12 mouse cellular contexts compared by ENCODE assay signal in the genomic region with DNA sequence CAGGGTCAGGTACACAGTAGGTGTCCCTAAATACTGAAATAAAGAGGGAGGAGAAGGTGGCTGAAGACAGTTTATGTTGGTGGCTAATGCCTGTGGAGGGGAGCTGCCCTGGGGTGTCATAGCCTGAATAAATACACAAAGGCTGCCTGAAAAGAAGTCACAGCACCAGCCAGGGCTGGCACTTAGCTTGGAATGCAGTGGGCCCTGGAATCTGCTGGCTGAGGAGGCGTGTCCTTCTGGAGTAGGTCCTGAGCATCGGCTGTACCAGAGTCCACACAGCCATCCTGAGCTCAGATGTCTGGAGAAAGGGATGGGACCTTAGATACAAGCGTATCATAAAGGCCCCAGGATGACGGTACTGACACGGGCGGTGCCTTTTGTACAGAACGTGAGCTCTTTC. TPM values are rescaled to one million over a fixed set of nuclear protein-coding genes. Genes with fewer than 3 reads are reported as not detected.
DNase-seq lines count a peak whose midpoint lies in the region; ATAC-seq lines count a peak whose summit lies in the region.
"Had no signal": no experiment of that assay in that cellular context is flagged by ENCODE, and none has a peak within 500 bp of the region (broad histone marks: within the 10 kb centered on the region; RNA-seq: fewer than 3 reads in every experiment).

No protein-coding gene starts in this region.

- H3K4me1 ChIP-seq in kidney, embryonic 14.5 days (ENCODE audit: control insufficient read depth, insufficient read depth, low read length), result peaks cover 19% of the 10 kb centered on the region; the same call in 1 of the 2 replicates
- peaks cover 44% of the 10 kb centered on the region for H3K4me1 ChIP-seq in heart, embryonic 16.5 days (ENCODE audit: control insufficient read depth, insufficient read depth, low read length)
- H3K4me1 ChIP-seq in liver, embryonic 11.5 days (replicated peaks; ENCODE audit: control insufficient read depth, insufficient read depth, low read length), result peaks cover 37% of the 10 kb centered on the region
- peaks cover 33% of the 10 kb centered on the region for H3K4me1 ChIP-seq in stomach, embryonic 15.5 days

- no peak overlapping the region for H3K4me2 ChIP-seq in kidney, embryonic 14.5 days (replicated peaks; ENCODE audit: low read depth, low read length)
- H3K4me2 ChIP-seq in heart, embryonic 16.5 days (ENCODE audit: low read depth, low read length), result peak overlapping the region; percentile 70
- peak overlapping the region; percentile 78 for H3K4me2 ChIP-seq in liver, embryonic 11.5 days
- no peak overlapping the region for H3K4me2 ChIP-seq in stomach, embryonic 15.5 days
- H3K4me2 ChIP-seq: forebrain, embryonic 15.5 days had no signal

- ATAC-seq in kidney, embryonic 14.5 days (ENCODE audit: low FRiP score, low TSS enrichment), result no peak
- no peak for ATAC-seq in heart, embryonic 16.5 days (replicated peaks; ENCODE audit: extremely low read depth, insufficient read depth, low FRiP score)
- no peak for ATAC-seq in liver, embryonic 11.5 days (replicated peaks; ENCODE audit: low FRiP score)
- ATAC-seq in stomach, embryonic 15.5 days (ENCODE audit: insufficient read depth, low FRiP score, low read depth), result no peak
- ATAC-seq: forebrain, embryonic 15.5 days; Patski had no signal

- DNase-seq in kidney, adult 11 months, result peak; percentile 66
- no peak for DNase-seq in liver, embryonic 11.5 days (ENCODE audit: low spot score)
- no peak for DNase-seq in left cerebral cortex, adult 18-20 months (ENCODE audit: low spot score in 2 of 2)
- DNase-seq in retina, embryonic 14.5 days (ENCODE audit: low spot score), result no peak
- no peak for DNase-seq in embryo, embryonic 10 days (ENCODE audit: low spot score)

- H3K27me3 ChIP-seq in kidney, embryonic 14.5 days (ENCODE audit: control insufficient read depth, insufficient read depth, low read length), result no peaks in the 10 kb centered on the region
- no peaks in the 10 kb centered on the region for H3K27me3 ChIP-seq in heart, embryonic 16.5 days (ENCODE audit: control insufficient read depth, insufficient read depth, low read length)
- no peaks in the 10 kb centered on the region for H3K27me3 ChIP-seq in liver, embryonic 11.5 days (replicated peaks; ENCODE audit: control insufficient read depth, insufficient read depth, low read length)
- no peaks in the 10 kb centered on the region for H3K27me3 ChIP-seq in stomach, embryonic 15.5 days (replicated peaks)
- H3K27me3 ChIP-seq: forebrain, embryonic 15.5 days; Patski had no signal

- 83% methylated on average over 7 of the region's 7 CpGs for WGBS in kidney, embryonic 14.5 days
- WGBS in heart, embryonic 16.5 days, result 48% methylated on average over 7 of the region's 7 CpGs
- 73% methylated on average over 7 of the region's 7 CpGs for WGBS in liver, embryonic 11.5 days
- 71% methylated on average over 7 of the region's 7 CpGs for WGBS in stomach, embryonic 15.5 days

- H3K4me3 ChIP-seq in kidney, embryonic 14.5 days (ENCODE audit: low read length), result no peak overlapping the region
- peak overlapping the region; percentile 12; the same call in 1 of the 2 replicates for H3K4me3 ChIP-seq in heart, embryonic 16.5 days (ENCODE audit: low read length)
- H3K4me3 ChIP-seq in liver, embryonic 11.5 days (ENCODE audit: low read depth, low read length), result 0 out of 2 replicates have a peak overlapping the region, but pooled peaks have one; percentile 53
- H3K4me3 ChIP-seq in stomach, embryonic 15.5 days (replicated peaks), result no peak overlapping the region
- H3K4me3 ChIP-seq: forebrain, embryonic 15.5 days; midbrain, embryonic 12.5 days had no signal

- no peaks in the 10 kb centered on the region for H3K9me3 ChIP-seq in kidney, embryonic 14.5 days (ENCODE audit: control insufficient read depth, low read length)
- H3K9me3 ChIP-seq in heart, embryonic 16.5 days (replicated peaks; ENCODE audit: control insufficient read depth, low read length), result no peaks in the 10 kb centered on the region
- H3K9me3 ChIP-seq in liver, embryonic 11.5 days (ENCODE audit: control insufficient read depth, low read length), result no peaks in the 10 kb centered on the region
- H3K9me3 ChIP-seq in stomach, embryonic 15.5 days, result no peaks in the 10 kb centered on the region
- H3K9me3 ChIP-seq: forebrain, embryonic 15.5 days; midbrain, embryonic 12.5 days had no signal

- H3K9ac ChIP-seq in kidney, embryonic 14.5 days (ENCODE audit: low read depth, low read length), result no peak overlapping the region
- peak overlapping the region; percentile 62 for H3K9ac ChIP-seq in heart, embryonic 16.5 days (ENCODE audit: low read length)
- peak overlapping the region; percentile 68 for H3K9ac ChIP-seq in liver, embryonic 11.5 days (ENCODE audit: low read depth, low read length)
- H3K9ac ChIP-seq in stomach, embryonic 15.5 days, result no peak overlapping the region
- H3K9ac ChIP-seq: forebrain, embryonic 15.5 days; midbrain, embryonic 12.5 days had no signal

- H3K27ac ChIP-seq in kidney, embryonic 14.5 days (ENCODE audit: low read depth, low read length), result no peak overlapping the region
- peak overlapping the region; percentile 98 for H3K27ac ChIP-seq in heart, embryonic 16.5 days (ENCODE audit: low read length)
- H3K27ac ChIP-seq in liver, embryonic 11.5 days (ENCODE audit: low read depth, low read length), result peak overlapping the region; percentile 96
- H3K27ac ChIP-seq in stomach, embryonic 15.5 days, result peak overlapping the region; percentile 52; the same call in 1 of the 2 replicates
- H3K27ac ChIP-seq: forebrain, embryonic 15.5 days; midbrain, embryonic 12.5 days had no signal

- peaks cover 8% of the 10 kb centered on the region for H3K36me3 ChIP-seq in kidney, embryonic 14.5 days (ENCODE audit: control insufficient read depth, insufficient read depth, low read length)
- peaks cover 12% of the 10 kb centered on the region for H3K36me3 ChIP-seq in heart, embryonic 16.5 days (ENCODE audit: control insufficient read depth, insufficient read depth)
- H3K36me3 ChIP-seq in liver, embryonic 11.5 days (ENCODE audit: control insufficient read depth, insufficient read depth, low read length), result peaks cover 8% of the 10 kb centered on the region; the same call in 1 of the 2 replicates
- peaks cover 9% of the 10 kb centered on the region; the same call in 1 of the 2 replicates for H3K36me3 ChIP-seq in stomach, embryonic 15.5 days
- H3K36me3 ChIP-seq: forebrain, embryonic 15.5 days; midbrain, embryonic 12.5 days had no signal

RNA-seq across cellular contexts. Expression of a gene that starts 5.1 kb away (rescaled TPM):
- 35.6 and 43.1 TPM in 2 replicates for polyA plus RNA-seq in kidney, embryonic 14.5 days (2014; fragmentation: Nextera tagmentation; extraction: Ambion mirVana)
- 36.4 and 44.0 TPM in 2 replicates for polyA plus RNA-seq in heart, embryonic 16.5 days (2015; fragmentation: Nextera tagmentation; extraction: Ambion mirVana)
- polyA plus RNA-seq in liver, embryonic 11.5 days (2014; fragmentation: Nextera tagmentation; extraction: Ambion mirVana), result 23.0 and 24.3 TPM in 2 replicates
- polyA plus RNA-seq in stomach, embryonic 15.5 days (2015; fragmentation: Nextera tagmentation; extraction: Ambion mirVana), result 35.3 and 36.7 TPM in 2 replicates
- total RNA-seq in left cerebral cortex, adult 18-20 months (2021), result 10 to 100 TPM; 15.3 to 26.9 TPM

RNA-seq across cellular contexts. Expression of a gene that starts 7.3 kb away (rescaled TPM):
- 1.2 and 1.6 TPM in 2 replicates for polyA plus RNA-seq in kidney, embryonic 14.5 days (2014; fragmentation: Nextera tagmentation; extraction: Ambion mirVana)
- polyA plus RNA-seq in heart, embryonic 16.5 days (2015; fragmentation: Nextera tagmentation; extraction: Ambion mirVana), result 1.7 and 2.7 TPM in 2 replicates
- 0.80 and 0.84 TPM in 2 replicates for polyA plus RNA-seq in liver, embryonic 11.5 days (2014; fragmentation: Nextera tagmentation; extraction: Ambion mirVana)
- polyA plus RNA-seq in stomach, embryonic 15.5 days (2015; fragmentation: Nextera tagmentation; extraction: Ambion mirVana), result 3.1 and 3.5 TPM in 2 replicates
- under 1 TPM; 0.23 to 0.33 TPM for total RNA-seq in left cerebral cortex, adult 18-20 months (2021)

RNA-seq across cellular contexts. Expression of a gene that starts 18.3 kb away (rescaled TPM):
- polyA plus RNA-seq in kidney, embryonic 14.5 days (2014; fragmentation: Nextera tagmentation; extraction: Ambion mirVana), result 25.1 TPM in 2 replicates
- polyA plus RNA-seq in heart, embryonic 16.5 days (2015; fragmentation: Nextera tagmentation; extraction: Ambion mirVana), result 22.1 and 23.4 TPM in 2 replicates
- 20.6 and 21.5 TPM in 2 replicates for polyA plus RNA-seq in liver, embryonic 11.5 days (2014; fragmentation: Nextera tagmentation; extraction: Ambion mirVana)
- 29.3 and 35.1 TPM in 2 replicates for polyA plus RNA-seq in stomach, embryonic 15.5 days (2015; fragmentation: Nextera tagmentation; extraction: Ambion mirVana)
- total RNA-seq in left cerebral cortex, adult 18-20 months (2021), result 1 to 10 TPM; 3.5 to 3.9 TPM

RNA-seq across cellular contexts. Expression of a gene that starts 31.2 kb away (rescaled TPM):
- polyA plus RNA-seq in kidney, embryonic 14.5 days (2014; fragmentation: Nextera tagmentation; extraction: Ambion mirVana), result 0.80 and 1.1 TPM in 2 replicates
- polyA plus RNA-seq in heart, embryonic 16.5 days (2015; fragmentation: Nextera tagmentation; extraction: Ambion mirVana), result 0.25 and 0.38 TPM in 2 replicates
- polyA plus RNA-seq in liver, embryonic 11.5 days (2014; fragmentation: Nextera tagmentation; extraction: Ambion mirVana), result 0.33 and 0.40 TPM in 2 replicates
- polyA plus RNA-seq in stomach, embryonic 15.5 days (2015; fragmentation: Nextera tagmentation; extraction: Ambion mirVana), result 0.67 and 0.86 TPM in 2 replicates
- under 1 TPM in 1 of 2 experiments, not detected in 1; 0.14 TPM for total RNA-seq in left cerebral cortex, adult 18-20 months (2021)
- total RNA-seq: layer of hippocampus, adult 18-20 months had no signal

RNA-seq across cellular contexts. Expression of a gene that starts 44.1 kb away (rescaled TPM):
- 40.6 and 41.2 TPM in 2 replicates for polyA plus RNA-seq in kidney, embryonic 14.5 days (2014; fragmentation: Nextera tagmentation; extraction: Ambion mirVana)
- polyA plus RNA-seq in heart, embryonic 16.5 days (2015; fragmentation: Nextera tagmentation; extraction: Ambion mirVana), result 48.3 and 52.3 TPM in 2 replicates
- polyA plus RNA-seq in liver, embryonic 11.5 days (2014; fragmentation: Nextera tagmentation; extraction: Ambion mirVana), result 581 and 583 TPM in 2 replicates
- polyA plus RNA-seq in stomach, embryonic 15.5 days (2015; fragmentation: Nextera tagmentation; extraction: Ambion mirVana), result 86.6 and 133 TPM in 2 replicates
- 10 to 100 TPM; 20.8 to 21.3 TPM for total RNA-seq in left cerebral cortex, adult 18-20 months (2021)

Comparison
In these comparisons a context has a peak if more than half of its experiments do, and no peak if none do; other contexts are left out.
1. H3K4me2 ChIP-seq: peak in heart, embryonic 16.5 days (single experiment) and liver, embryonic 11.5 days (single experiment); none in kidney, embryonic 14.5 days (single experiment) and stomach, embryonic 15.5 days (single experiment).
2. H3K4me3 ChIP-seq: peak in heart, embryonic 16.5 days (single experiment) and liver, embryonic 11.5 days (single experiment); none in kidney, embryonic 14.5 days (single experiment) and stomach, embryonic 15.5 days (single experiment).
3. H3K9ac ChIP-seq: peak in heart, embryonic 16.5 days (single experiment) and liver, embryonic 11.5 days (single experiment); none in kidney, embryonic 14.5 days (single experiment) and stomach, embryonic 15.5 days (single experiment).